Mouse (Mus musculus): ENCODE measurements at regions not wholly inside any gene's neighbourhood (a gene's known extent, or its start where the extent isn't known, plus 50 kb on each side); places are given as distances from the start of the nearest gene placed in this dataset.

- H3K27me3 ChIP-seq (replicated peaks; ENCODE audit: control insufficient read depth, insufficient read depth, low read length) = 0 out of 2 replicates have a peak, but pooled peaks cover 2% of the 10 kb centered on the region
- no peak overlapping the region for H3K4me2 ChIP-seq (ENCODE audit: low read length)
- no peaks in the 10 kb centered on the region for H3K4me1 ChIP-seq (replicated peaks; ENCODE audit: control insufficient read depth, insufficient read depth, low read length)
- 70% methylated on average over 7 of the region's 7 CpGs for WGBS
- H3K9ac ChIP-seq (ENCODE audit: low read length) = no peak overlapping the region
- no peak overlapping the region for H3K27ac ChIP-seq (ENCODE audit: low read depth)
- no peak overlapping the region for H3K4me3 ChIP-seq (ENCODE audit: low read depth, low read length)
- ATAC-seq (replicated peaks; ENCODE audit: low FRiP score, low TSS enrichment, low read depth) = no peak
- no peaks in the 10 kb centered on the region for H3K9me3 ChIP-seq (ENCODE audit: control insufficient read depth, low read length)
- no peaks in the 10 kb centered on the region for H3K36me3 ChIP-seq (ENCODE audit: control insufficient read depth, insufficient read depth, low read length)
- no peak for DNase-seq (ENCODE audit: low spot score)
These were observed 114.8 kb downstream of the Irx5 start for GRCm38 (mm10) chr8:92472257-92472656.

- no peak overlapping the region for H3K27ac ChIP-seq (ENCODE audit: low read depth)
- H3K9me3 ChIP-seq (ENCODE audit: control insufficient read depth, low read length) = no peaks in the 10 kb centered on the region
- WGBS = 68% methylated on average over 3 of the region's 3 CpGs
- H3K27me3 ChIP-seq (replicated peaks; ENCODE audit: control insufficient read depth, insufficient read depth, low read length) = 0 out of 2 replicates have a peak, but pooled peaks cover 2% of the 10 kb centered on the region
- no peaks in the 10 kb centered on the region for H3K4me1 ChIP-seq (replicated peaks; ENCODE audit: control insufficient read depth, insufficient read depth, low read length)
- no peak for ATAC-seq (replicated peaks; ENCODE audit: low FRiP score, low TSS enrichment, low read depth)
- no peak overlapping the region for H3K4me2 ChIP-seq (ENCODE audit: low read length)
- H3K4me3 ChIP-seq (ENCODE audit: low read depth, low read length) = no peak overlapping the region
- no peak for DNase-seq (ENCODE audit: low spot score)
- H3K36me3 ChIP-seq (ENCODE audit: control insufficient read depth, insufficient read depth, low read length) = no peaks in the 10 kb centered on the region
- no peak overlapping the region for H3K9ac ChIP-seq (ENCODE audit: low read length)
These were observed 115.4 kb downstream of the Irx5 start for GRCm38 (mm10) chr8:92472817-92473216.

- no peaks in the 10 kb centered on the region for H3K36me3 ChIP-seq (ENCODE audit: control insufficient read depth, insufficient read depth, low read length)
- ATAC-seq (replicated peaks; ENCODE audit: low FRiP score, low TSS enrichment, low read depth) = no peak
These were observed 125.0 kb downstream of the Irx5 start for GRCm38 (mm10) chr8:92482393-92482792.

GRCm38 (mm10) chr8:92483055-92483765, 125.8 kb downstream of the Irx5 start:
- Histone ChIP-seq H3K9ac (ENCODE audit: low read length) (no peak overlapping the region), H3K9me3 (ENCODE audit: control insufficient read depth, low read length) (no peaks in the 10 kb centered on the region), H3K27me3 (replicated peaks; ENCODE audit: control insufficient read depth, insufficient read depth, low read length) (no peaks in the 10 kb centered on the region), H3K36me3 (ENCODE audit: control insufficient read depth, insufficient read depth, low read length) (no peaks in the 10 kb centered on the region), H3K4me2 (ENCODE audit: low read length) (no peak overlapping the region), H3K27ac (ENCODE audit: low read depth) (no peak overlapping the region), H3K4me3 (ENCODE audit: low read depth, low read length) (no peak overlapping the region), H3K4me1 (replicated peaks; ENCODE audit: control insufficient read depth, insufficient read depth, low read length) (no peaks in the 10 kb centered on the region)
- WGBS = 57% methylated on average over 8 of the region's 8 CpGs
- DNase-seq (ENCODE audit: low spot score) (no peak), ATAC-seq (replicated peaks; ENCODE audit: low FRiP score, low TSS enrichment, low read depth) (no peak)

More at GRCm38 (mm10) chr8:92482393-92482792, 125.0 kb downstream of the Irx5 start:
- Histone ChIP-seq H3K9me3 (ENCODE audit: control insufficient read depth, low read length) (no peaks in the 10 kb centered on the region), H3K4me1 (replicated peaks; ENCODE audit: control insufficient read depth, insufficient read depth, low read length) (no peaks in the 10 kb centered on the region), H3K27ac (ENCODE audit: low read depth) (no peak overlapping the region), H3K9ac (ENCODE audit: low read length) (no peak overlapping the region), H3K27me3 (replicated peaks; ENCODE audit: control insufficient read depth, insufficient read depth, low read length) (no peaks in the 10 kb centered on the region), H3K4me3 (ENCODE audit: low read depth, low read length) (no peak overlapping the region), H3K4me2 (ENCODE audit: low read length) (no peak overlapping the region)
- 67% methylated on average over 5 of the region's 5 CpGs for WGBS
- DNase-seq (ENCODE audit: low spot score) = no peak

- Histone ChIP-seq H3K36me3 (ENCODE audit: control insufficient read depth, insufficient read depth, low read length) (no peaks in the 10 kb centered on the region), H3K27ac (ENCODE audit: low read depth) (no peak overlapping the region), H3K9me3 (ENCODE audit: control insufficient read depth, low read length) (no peaks in the 10 kb centered on the region), H3K4me3 (ENCODE audit: low read depth, low read length) (no peak overlapping the region), H3K4me1 (replicated peaks; ENCODE audit: control insufficient read depth, insufficient read depth, low read length) (no peaks in the 10 kb centered on the region), H3K9ac (ENCODE audit: low read length) (no peak overlapping the region), H3K27me3 (replicated peaks; ENCODE audit: control insufficient read depth, insufficient read depth, low read length) (no peaks in the 10 kb centered on the region), H3K4me2 (ENCODE audit: low read length) (no peak overlapping the region)
- DNase-seq (ENCODE audit: low spot score) = no peak
- ATAC-seq (replicated peaks; ENCODE audit: low FRiP score, low TSS enrichment, low read depth) = no peak
- 88% methylated on average over 8 of the region's 8 CpGs for WGBS
These were observed 131.2 kb downstream of the Irx5 start for GRCm38 (mm10) chr8:92488526-92489159.

- Histone ChIP-seq H3K27ac (ENCODE audit: low read depth) (no peak overlapping the region), H3K4me2 (ENCODE audit: low read length) (no peak overlapping the region), H3K36me3 (ENCODE audit: control insufficient read depth, insufficient read depth, low read length) (no peaks in the 10 kb centered on the region), H3K4me3 (ENCODE audit: low read depth, low read length) (no peak overlapping the region), H3K4me1 (replicated peaks; ENCODE audit: control insufficient read depth, insufficient read depth, low read length) (no peaks in the 10 kb centered on the region), H3K9me3 (ENCODE audit: control insufficient read depth, low read length) (no peaks in the 10 kb centered on the region), H3K27me3 (replicated peaks; ENCODE audit: control insufficient read depth, insufficient read depth, low read length) (no peaks in the 10 kb centered on the region), H3K9ac (ENCODE audit: low read length) (no peak overlapping the region)
- ATAC-seq (replicated peaks; ENCODE audit: low FRiP score, low TSS enrichment, low read depth) (no peak), DNase-seq (ENCODE audit: low spot score) (no peak)
- WGBS = 72% methylated on average over 5 of the region's 5 CpGs
These were observed 134.1 kb downstream of the Irx5 start for GRCm38 (mm10) chr8:92491533-92491932.

GRCm38 (mm10) chr8:92493403-92493802, 136.0 kb downstream of the Irx5 start:
- Histone ChIP-seq H3K9me3 (ENCODE audit: control insufficient read depth, low read length) (no peaks in the 10 kb centered on the region), H3K9ac (ENCODE audit: low read length) (no peak overlapping the region), H3K36me3 (ENCODE audit: control insufficient read depth, insufficient read depth, low read length) (no peaks in the 10 kb centered on the region), H3K4me2 (ENCODE audit: low read length) (no peak overlapping the region), H3K4me1 (replicated peaks; ENCODE audit: control insufficient read depth, insufficient read depth, low read length) (no peaks in the 10 kb centered on the region), H3K27me3 (replicated peaks; ENCODE audit: control insufficient read depth, insufficient read depth, low read length) (no peaks in the 10 kb centered on the region), H3K4me3 (ENCODE audit: low read depth, low read length) (no peak overlapping the region), H3K27ac (ENCODE audit: low read depth) (no peak overlapping the region)
- DNase-seq (ENCODE audit: low spot score) = no peak
- ATAC-seq (replicated peaks; ENCODE audit: low FRiP score, low TSS enrichment, low read depth) = no peak
- 50% methylated on average over 4 of the region's 4 CpGs for WGBS

- no peak overlapping the region for H3K4me2 ChIP-seq (ENCODE audit: low read length)
- WGBS = 32% methylated on average over 7 of the region's 7 CpGs
- H3K4me1 ChIP-seq (replicated peaks; ENCODE audit: control insufficient read depth, insufficient read depth, low read length) = no peaks in the 10 kb centered on the region; the same call in 1 of the 2 replicates
- H3K27ac ChIP-seq (ENCODE audit: low read depth) = no peak overlapping the region
- no peak overlapping the region for H3K4me3 ChIP-seq (ENCODE audit: low read depth, low read length)
- no peak for ATAC-seq (replicated peaks; ENCODE audit: low FRiP score, low TSS enrichment, low read depth)
- H3K9me3 ChIP-seq (ENCODE audit: control insufficient read depth, low read length) = no peaks in the 10 kb centered on the region
- no peak for DNase-seq (ENCODE audit: low spot score)
- no peaks in the 10 kb centered on the region for H3K27me3 ChIP-seq (replicated peaks; ENCODE audit: control insufficient read depth, insufficient read depth, low read length)
- no peak overlapping the region for H3K9ac ChIP-seq (ENCODE audit: low read length)
- no peaks in the 10 kb centered on the region for H3K36me3 ChIP-seq (ENCODE audit: control insufficient read depth, insufficient read depth, low read length)
These were observed 148.3 kb downstream of the Irx5 start for GRCm38 (mm10) chr8:92505552-92506281.
